Mouse (Mus musculus) limb, embryonic 11.5 days (tissue): Measurements from ENCODE around the gene Ppil6. TPM values are rescaled to one million over a fixed set of nuclear protein-coding genes. Genes with fewer than 3 reads are reported as not detected.

Source experiments
- ATAC-seq: fragments of 200-750 bp; cut with Nextera tagmentation; 2 replicates; pipeline ENCODE4 v1.8.0; 2017; ENCODE audit warnings: low read depth; ENCODE audit not compliant: insufficient number of reproducible peaks, low FRiP score, low TSS enrichment
- DNase-seq: peaks from one replicate; pipeline ENCODE4 v3.0.0-alpha.2; 2015; ENCODE audit warnings: low spot score
- H3K27ac ChIP-seq: fragments of 300-500 bp; sonication (generic); replicated peaks from 2 replicates; pipeline ENCODE4 v1.5.1; 2014; ENCODE audit warnings: low read depth, mild to moderate bottlenecking, low read length
- H3K27me3 ChIP-seq: fragments of 300-500 bp; sonication (generic); 2 replicates; pipeline ENCODE4 v1.6.1; 2014; ENCODE audit warnings: mild to moderate bottlenecking, low read length, mixed read lengths; ENCODE audit not compliant: control insufficient read depth, insufficient read depth
- H3K36me3 ChIP-seq: fragments of 300-500 bp; sonication (generic); 2 replicates; pipeline ENCODE4 v1.6.1; 2014; ENCODE audit warnings: mild to moderate bottlenecking, low read length, moderate library complexity, mixed read lengths; ENCODE audit not compliant: control insufficient read depth, insufficient read depth
- H3K4me1 ChIP-seq: fragments of 300-500 bp; sonication (generic); 2 replicates; pipeline ENCODE4 v1.6.1; 2014; ENCODE audit warnings: low read length, mixed read lengths; ENCODE audit not compliant: control insufficient read depth, insufficient read depth
- H3K4me2 ChIP-seq: fragments of 300-500 bp; sonication (generic); 2 replicates; pipeline ENCODE4 v1.6.1; 2014; ENCODE audit warnings: low read depth, mild to moderate bottlenecking, moderate library complexity; ENCODE audit not compliant: severe bottlenecking
- H3K4me3 ChIP-seq: fragments of 300-500 bp; sonication (generic); 2 replicates; pipeline ENCODE4 v1.5.1; 2014; ENCODE audit warnings: low read depth, low read length
- H3K9ac ChIP-seq: fragments of 300-500 bp; sonication (generic); 2 replicates; pipeline ENCODE4 v1.6.1; 2014; ENCODE audit warnings: mild to moderate bottlenecking, low read length
- H3K9me3 ChIP-seq: fragments of 300-500 bp; sonication (generic); 2 replicates; pipeline ENCODE4 v1.6.1; 2016; ENCODE audit warnings: low read length; ENCODE audit not compliant: control insufficient read depth
- WGBS: fragments of 180-500 bp; shearing (Covaris S2); extraction: QIAGEN DNeasy Blood & Tissue Kit; methylation state at CpG from one replicate; pipeline ENCODE4 v1.1.7; 2014; 5-methylcytosine and 5-hydroxymethylcytosine counted together
- polyA plus RNA-seq: library from polyadenylated mRNA; unstranded; fragments of >200 nt; fragmentation: Nextera tagmentation; extraction: Ambion mirVana; gene quantifications from 2 replicates; pipeline ENCODE4 v1.2.1, GENCODE M21; 2014

The Ppil6 gene
- polyA plus RNA-seq, 1 experiment from 2014 or later = 0.43 TPM

DNA sequence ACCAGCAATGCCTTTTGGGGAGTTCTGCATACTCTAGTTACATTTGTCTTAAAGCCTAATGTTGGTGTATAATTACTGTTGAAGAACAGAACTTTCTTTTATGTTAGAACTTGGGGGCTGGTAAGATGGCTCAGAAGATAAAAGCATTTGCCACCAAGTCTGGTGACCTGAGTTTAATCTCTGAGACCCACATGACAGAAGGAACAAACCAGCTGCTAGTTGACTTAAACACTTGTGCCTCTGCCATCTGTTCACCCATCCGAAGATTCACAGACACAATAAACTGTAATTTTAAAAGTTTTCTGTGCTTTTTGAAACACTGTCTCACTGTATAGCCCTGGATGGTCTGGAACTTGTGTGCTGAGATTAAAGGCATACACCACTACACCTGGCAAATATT, 35.5 kb downstream of the Ppil6 start:
- 84% methylated on average over 1 of the region's 1 CpGs for WGBS

DNA sequence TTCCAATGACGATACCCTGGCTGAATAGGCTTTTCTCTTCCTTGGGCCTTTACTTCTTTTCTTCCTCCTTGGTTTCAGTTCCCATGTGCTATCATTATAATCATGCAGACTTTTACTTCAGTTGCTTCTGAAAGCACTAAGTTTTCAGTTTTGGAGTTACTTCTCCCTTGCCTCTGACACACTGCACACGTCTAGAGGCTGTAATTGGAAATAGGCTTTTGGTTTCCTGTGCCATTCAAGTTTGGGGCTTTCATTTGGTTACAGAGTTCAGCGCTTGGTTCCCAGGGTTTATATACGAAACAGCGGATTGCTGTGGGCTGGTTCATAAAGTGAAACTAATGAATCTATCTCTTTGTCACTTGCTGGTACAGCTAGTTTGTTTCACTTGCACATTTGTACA, 39.7 kb downstream of the Ppil6 start:
- Histone ChIP-seq H3K9me3 (no peaks in the 10 kb centered on the region), H3K27me3 (no peaks in the 10 kb centered on the region), H3K27ac (no peak overlapping the region), H3K4me2 (no peak overlapping the region), H3K4me3 (no peak overlapping the region), H3K36me3 (peaks cover 14% of the 10 kb centered on the region; the same call in 1 of the 2 replicates), H3K9ac (no peak overlapping the region), H3K4me1 (no peaks in the 10 kb centered on the region)
- ATAC-seq = no peak
- no peak for DNase-seq
- 91% methylated on average over 5 of the region's 5 CpGs for WGBS

More for the DNA sequence above, 35.5 kb downstream of the Ppil6 start:
- no peak overlapping the region for H3K4me3 ChIP-seq
- H3K9ac ChIP-seq = no peak overlapping the region
- DNase-seq (no peak), ATAC-seq (no peak)
- H3K9me3 ChIP-seq = no peaks in the 10 kb centered on the region
- no peak overlapping the region for H3K4me2 ChIP-seq
- no peaks in the 10 kb centered on the region for H3K27me3 ChIP-seq
- peaks cover 9% of the 10 kb centered on the region; the same call in 1 of the 2 replicates for H3K4me1 ChIP-seq
- no peak overlapping the region for H3K27ac ChIP-seq
- H3K36me3 ChIP-seq = peaks cover 2% of the 10 kb centered on the region; the same call in 1 of the 2 replicates

DNA sequence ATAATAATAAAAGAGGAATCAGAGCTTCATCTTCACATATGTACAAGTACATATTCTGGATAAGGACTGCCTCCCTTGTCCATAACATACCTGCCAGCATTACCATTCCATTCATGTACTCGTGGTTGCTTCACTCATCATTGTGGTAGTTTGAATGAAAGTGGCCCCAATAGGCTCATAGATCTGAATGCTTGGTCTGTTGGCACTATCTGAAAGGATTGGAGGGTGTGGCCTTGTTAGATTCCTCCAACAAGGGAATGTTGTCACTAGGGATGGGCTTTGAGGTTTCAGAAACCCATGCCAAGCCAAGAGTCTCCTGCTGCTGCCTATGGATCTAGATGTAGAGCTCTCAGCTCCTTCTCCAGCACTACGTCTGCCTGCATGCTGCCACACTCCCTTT, 45.8 kb downstream of the Ppil6 start:
- H3K9me3 ChIP-seq = no peaks in the 10 kb centered on the region
- H3K4me2 ChIP-seq = no peak overlapping the region
- no peaks in the 10 kb centered on the region for H3K27me3 ChIP-seq
- H3K4me1 ChIP-seq = no peaks in the 10 kb centered on the region
- H3K27ac ChIP-seq = no peak overlapping the region
- DNase-seq (no peak), ATAC-seq (no peak)
- no peak overlapping the region for H3K9ac ChIP-seq
- 91% methylated on average over 2 of the region's 2 CpGs for WGBS
- no peak overlapping the region for H3K4me3 ChIP-seq
- peaks cover 12% of the 10 kb centered on the region; the same call in 1 of the 2 replicates for H3K36me3 ChIP-seq

DNA sequence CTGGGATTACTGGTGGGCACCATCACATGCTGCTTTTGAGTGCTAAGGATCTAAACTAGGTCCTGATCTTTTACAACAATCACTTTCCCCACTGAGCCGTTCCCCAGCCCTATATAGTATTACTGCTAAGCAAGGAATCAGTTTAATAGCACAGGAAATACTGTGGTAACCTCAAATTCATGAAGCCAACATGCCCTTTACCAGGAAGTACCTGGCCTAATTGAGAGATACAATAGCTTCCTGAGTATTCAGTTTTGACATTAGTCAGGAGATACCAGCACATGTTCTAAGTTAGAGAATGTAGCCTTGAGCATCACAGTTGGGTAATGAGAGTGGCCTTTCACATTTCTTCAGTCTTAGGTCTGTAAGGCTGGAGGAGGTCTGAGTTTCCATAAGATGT, 46.5 kb downstream of the Ppil6 start:
- Histone ChIP-seq H3K4me3 (no peak overlapping the region), H3K9ac (no peak overlapping the region), H3K27ac (no peak overlapping the region), H3K9me3 (no peaks in the 10 kb centered on the region), H3K36me3 (peaks cover 12% of the 10 kb centered on the region; the same call in 1 of the 2 replicates), H3K4me2 (no peak overlapping the region), H3K27me3 (no peaks in the 10 kb centered on the region), H3K4me1 (no peaks in the 10 kb centered on the region)
- 95% methylated on average over 1 of the region's 1 CpGs for WGBS
- DNase-seq = no peak
- no peak for ATAC-seq

DNA sequence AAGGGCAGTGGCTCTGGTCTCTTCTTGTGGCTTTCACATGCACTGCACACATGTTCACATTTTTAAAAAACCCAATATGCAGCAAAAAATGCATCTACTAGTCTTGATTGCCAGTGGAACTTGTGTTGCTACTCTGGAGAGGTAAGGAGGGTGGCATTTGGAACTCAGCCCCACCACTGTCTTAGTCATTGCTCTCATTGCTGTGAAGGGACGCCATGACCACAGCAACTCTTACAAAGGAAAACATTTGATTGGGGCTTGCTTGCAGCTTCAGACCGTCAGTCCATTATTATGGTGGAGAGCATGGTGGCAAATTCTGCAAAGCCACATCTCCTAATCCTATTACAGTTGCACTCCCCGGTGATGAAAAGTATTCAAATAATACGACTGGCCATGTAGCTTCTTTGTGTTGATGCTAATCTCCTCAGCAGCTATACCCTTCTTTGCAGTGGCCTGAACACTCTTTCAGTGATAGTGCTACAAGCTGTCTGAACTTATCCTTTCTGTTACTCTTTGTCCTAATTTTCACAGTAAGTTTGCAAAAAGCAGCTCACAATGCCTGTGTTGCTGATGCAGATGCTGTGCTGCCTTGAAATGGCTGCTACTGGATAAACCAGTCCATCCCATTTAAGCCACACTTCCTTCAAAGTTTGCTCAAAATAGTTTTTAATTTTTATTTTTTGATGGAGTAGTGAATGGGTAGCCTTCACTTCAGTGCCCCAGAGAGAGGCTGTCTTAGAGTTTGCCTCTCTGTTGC, 47.2 kb downstream of the Ppil6 start:
- Histone ChIP-seq H3K4me3 (no peak overlapping the region), H3K36me3 (peaks cover 12% of the 10 kb centered on the region; the same call in 1 of the 2 replicates), H3K9ac (no peak overlapping the region), H3K27me3 (no peaks in the 10 kb centered on the region), H3K27ac (no peak overlapping the region), H3K4me1 (no peaks in the 10 kb centered on the region), H3K9me3 (no peaks in the 10 kb centered on the region), H3K4me2 (no peak overlapping the region)
- ATAC-seq (no peak), DNase-seq (no peak)
- WGBS = 97% methylated on average over 4 of the region's 4 CpGs

DNA sequence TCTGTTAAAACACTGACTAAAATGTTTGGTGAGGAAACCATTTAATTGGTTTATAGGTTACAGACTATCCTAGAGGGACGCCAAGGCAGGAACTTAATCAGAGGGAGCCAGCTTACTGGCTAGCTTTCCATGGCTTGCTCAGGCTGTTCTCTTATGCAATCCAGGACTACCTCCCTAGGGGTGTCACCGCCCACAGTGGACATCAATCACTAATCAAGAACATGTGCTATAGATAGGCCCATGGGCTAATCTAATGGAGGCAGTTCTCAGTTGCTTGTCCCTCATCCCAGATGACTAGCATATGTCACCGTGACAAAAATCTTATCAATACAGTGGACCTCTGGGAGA, 47.7 kb downstream of the Ppil6 start:
- no peak for DNase-seq
- Histone ChIP-seq H3K27ac (no peak overlapping the region), H3K4me1 (no peaks in the 10 kb centered on the region), H3K9me3 (no peaks in the 10 kb centered on the region), H3K4me2 (no peak overlapping the region), H3K9ac (no peak overlapping the region), H3K27me3 (no peaks in the 10 kb centered on the region), H3K36me3 (peaks cover 8% of the 10 kb centered on the region; the same call in 1 of the 2 replicates), H3K4me3 (no peak overlapping the region)
- no peak for ATAC-seq
- 87% methylated on average over 3 of the region's 3 CpGs for WGBS

DNA sequence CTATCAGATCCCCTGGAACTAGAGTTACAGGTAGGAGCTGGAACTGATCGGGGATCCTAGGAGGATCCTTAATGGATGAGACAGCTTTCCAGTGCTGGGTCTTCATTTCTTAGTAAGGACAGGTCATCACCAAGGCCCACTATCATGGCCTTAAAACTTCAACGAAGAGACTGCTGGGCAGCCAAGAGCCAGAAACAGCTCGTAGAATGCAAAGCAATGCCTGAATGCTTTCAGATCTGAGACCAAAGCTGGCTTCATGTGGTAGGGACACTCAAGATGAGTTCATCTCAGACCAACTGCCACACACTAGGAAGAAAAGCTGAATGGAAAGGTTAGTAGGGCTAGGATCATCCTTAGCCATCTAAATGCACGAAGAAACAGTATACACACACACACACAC, 48.7 kb downstream of the Ppil6 start:
- Histone ChIP-seq H3K27ac (no peak overlapping the region), H3K4me2 (no peak overlapping the region), H3K36me3 (peaks cover 2% of the 10 kb centered on the region; the same call in 1 of the 2 replicates), H3K9ac (no peak overlapping the region), H3K9me3 (no peaks in the 10 kb centered on the region), H3K4me1 (no peaks in the 10 kb centered on the region), H3K4me3 (no peak overlapping the region), H3K27me3 (no peaks in the 10 kb centered on the region)
- WGBS = 85% methylated on average over 4 of the region's 4 CpGs
- ATAC-seq (no peak), DNase-seq (no peak)

DNA sequence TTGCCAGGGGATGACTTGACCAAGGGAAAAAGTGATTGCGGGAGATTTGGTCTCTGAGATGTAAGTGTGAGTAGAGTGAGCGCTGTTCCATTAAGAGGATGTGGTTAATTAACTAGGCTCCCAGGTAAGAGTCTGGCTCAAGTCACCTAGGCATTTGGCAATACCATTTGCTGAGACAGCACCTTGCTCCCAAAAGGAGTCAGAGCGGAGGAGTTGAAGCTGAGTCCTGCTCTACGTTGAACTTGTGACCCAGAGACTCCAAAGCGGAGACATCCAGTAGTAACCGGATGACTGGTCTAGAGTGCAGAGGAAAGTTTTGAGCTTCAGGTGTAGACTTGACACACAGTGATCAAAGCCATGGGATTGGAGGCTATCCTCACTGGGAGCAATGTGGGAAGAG, 51.8 kb downstream of the Ppil6 start:
- no peak overlapping the region for H3K4me2 ChIP-seq
- H3K9ac ChIP-seq = no peak overlapping the region

DNA sequence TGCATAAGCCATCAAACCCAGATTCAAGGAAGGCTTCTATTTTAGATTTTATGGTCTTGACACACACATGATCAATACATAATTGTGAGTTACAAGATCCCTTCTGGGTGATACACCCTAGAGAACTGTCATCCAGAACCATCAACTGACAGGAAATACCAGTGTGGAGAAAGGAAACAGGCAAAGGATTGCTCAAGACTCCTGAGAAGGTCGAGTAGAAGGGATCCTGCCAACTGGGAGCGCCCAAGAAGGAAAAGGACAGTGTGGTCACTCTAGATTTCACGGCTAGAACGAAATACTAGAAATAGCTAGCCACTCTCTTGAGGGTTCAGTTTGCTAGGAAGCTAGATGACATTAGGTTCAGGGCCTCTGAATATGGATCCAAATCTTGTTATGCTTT, 53.2 kb downstream of the Ppil6 start:
- 89% methylated on average over 4 of the region's 4 CpGs for WGBS
- Histone ChIP-seq H3K4me1 (no peaks in the 10 kb centered on the region), H3K4me3 (no peak overlapping the region), H3K9ac (no peak overlapping the region), H3K4me2 (no peak overlapping the region), H3K27ac (no peak overlapping the region), H3K27me3 (no peaks in the 10 kb centered on the region), H3K36me3 (no peaks in the 10 kb centered on the region), H3K9me3 (no peaks in the 10 kb centered on the region)
- no peak for ATAC-seq
- DNase-seq = no peak

More for the DNA sequence above, 51.8 kb downstream of the Ppil6 start:
- no peaks in the 10 kb centered on the region for H3K27me3 ChIP-seq
- H3K36me3 ChIP-seq = no peaks in the 10 kb centered on the region
- H3K4me3 ChIP-seq = no peak overlapping the region
- DNase-seq (no peak), ATAC-seq (no peak)
- no peaks in the 10 kb centered on the region for H3K9me3 ChIP-seq
- 97% methylated on average over 6 of the region's 6 CpGs for WGBS
- H3K4me1 ChIP-seq = no peaks in the 10 kb centered on the region
- no peak overlapping the region for H3K27ac ChIP-seq
